Mouse (Mus musculus) megakaryocyte, embryonic 14.5 days (primary cell): ENCODE data around the gene Igsf3. TPM values are rescaled to one million over a fixed set of nuclear protein-coding genes. Genes with fewer than 3 reads are reported as not detected.

Source experiments
- H3K27me3 ChIP-seq: replicated peaks from 2 replicates; pipeline ENCODE3; 2012; ENCODE audit warnings: inconsistent platforms
- H3K36me3 ChIP-seq: replicated peaks from 2 replicates; pipeline ENCODE3; 2012; ENCODE audit warnings: low read length, inconsistent platforms, mixed read lengths
- H3K4me1 ChIP-seq: 2 replicates; pipeline ENCODE4 v1.6.1; 2012; ENCODE audit warnings: inconsistent platforms
- H3K4me3 ChIP-seq: replicated peaks from 2 replicates; pipeline ENCODE3; 2012; ENCODE audit warnings: moderate library complexity, mild to moderate bottlenecking, inconsistent platforms
- H3K9me3 ChIP-seq: 2 replicates; pipeline ENCODE4 v1.6.1; 2012; ENCODE audit warnings: inconsistent platforms
- FLI1 ChIP-seq: IDR thresholded peaks from 2 replicates; pipeline ENCODE4 v1.6.1; 2012; ENCODE audit warnings: low read length, inconsistent platforms, mixed read lengths
- GATA1 ChIP-seq: IDR thresholded peaks from 3 replicates; pipeline ENCODE4 v1.6.1; 2012; ENCODE audit warnings: mixed read lengths, low read length, inconsistent platforms, borderline replicate concordance
- polyA plus RNA-seq: library from polyadenylated mRNA; stranded (reverse); fragments of >175 nt; gene quantifications from 2 replicates; pipeline ENCODE4 v1.2.3, GENCODE M21; 2012; ENCODE audit warnings: low replicate concordance; ENCODE audit not compliant: insufficient read depth

Igsf3 gene
- polyA plus RNA-seq, 1 experiment = not detected

DNA sequence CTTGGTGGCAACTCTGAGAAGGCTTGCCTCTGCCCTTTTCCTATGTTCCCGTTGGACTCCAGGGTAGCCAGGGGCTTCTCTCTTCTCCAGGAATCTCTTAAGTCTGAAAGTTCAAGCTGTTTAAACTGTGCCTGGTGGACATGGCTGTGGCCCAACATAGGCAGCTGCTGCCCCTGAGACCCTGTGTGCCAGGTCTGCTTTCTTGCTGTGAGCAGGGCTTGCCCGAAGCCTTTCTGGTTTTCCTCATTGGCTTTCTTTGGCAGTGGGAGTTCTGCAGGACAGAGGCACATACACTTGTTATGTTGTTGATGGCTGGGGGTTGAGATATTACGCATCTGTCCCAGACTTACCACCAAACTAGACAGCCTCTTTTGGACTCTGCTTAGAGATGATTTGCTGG is 12.7 kb downstream of the Igsf3 start:
- no peak for TF ChIP-seq FLI1
- no peak for TF ChIP-seq GATA1
- no peak overlapping the region for H3K4me3 ChIP-seq
- H3K36me3 ChIP-seq = no peaks in the 10 kb centered on the region
- H3K9me3 ChIP-seq = no peaks in the 10 kb centered on the region
- peaks cover 35% of the 10 kb centered on the region for H3K27me3 ChIP-seq
- H3K4me1 ChIP-seq = no peaks in the 10 kb centered on the region

- Histone ChIP-seq H3K9me3 (no peaks in the 10 kb centered on the region), H3K4me1 (no peaks in the 10 kb centered on the region), H3K4me3 (no peak overlapping the region), H3K27me3 (peaks cover 37% of the 10 kb centered on the region), H3K36me3 (no peaks in the 10 kb centered on the region)
- no peak for TF ChIP-seq GATA1
- no peak for TF ChIP-seq FLI1
These were observed 13.6 kb downstream of the Igsf3 start for GRCm38 (mm10) chr3:101390472-101390871.

GRCm38 (mm10) chr3:101391991-101392390 is 15.1 kb downstream of the Igsf3 start:
- H3K9me3 ChIP-seq = no peaks in the 10 kb centered on the region
- no peaks in the 10 kb centered on the region for H3K4me1 ChIP-seq
- H3K36me3 ChIP-seq = no peaks in the 10 kb centered on the region
- TF ChIP-seq GATA1 = no peak
- H3K27me3 ChIP-seq = peaks cover 44% of the 10 kb centered on the region
- H3K4me3 ChIP-seq = no peak overlapping the region

GRCm38 (mm10) chr3:101393103-101393644 is 16.3 kb downstream of the Igsf3 start:
- Histone ChIP-seq H3K4me1 (no peaks in the 10 kb centered on the region; the same call in 1 of the 2 replicates), H3K27me3 (peaks cover 55% of the 10 kb centered on the region), H3K9me3 (no peaks in the 10 kb centered on the region), H3K4me3 (no peak overlapping the region), H3K36me3 (no peaks in the 10 kb centered on the region)
- no peak for TF ChIP-seq FLI1

- Histone ChIP-seq H3K4me1 (no peaks in the 10 kb centered on the region; the same call in 1 of the 2 replicates), H3K4me3 (no peak overlapping the region), H3K9me3 (no peaks in the 10 kb centered on the region), H3K36me3 (no peaks in the 10 kb centered on the region), H3K27me3 (peaks cover 57% of the 10 kb centered on the region)
- TF ChIP-seq GATA1 = no peak
- TF ChIP-seq FLI1 = no peak
These were observed 17.0 kb downstream of the Igsf3 start for GRCm38 (mm10) chr3:101393659-101394539.

DNA sequence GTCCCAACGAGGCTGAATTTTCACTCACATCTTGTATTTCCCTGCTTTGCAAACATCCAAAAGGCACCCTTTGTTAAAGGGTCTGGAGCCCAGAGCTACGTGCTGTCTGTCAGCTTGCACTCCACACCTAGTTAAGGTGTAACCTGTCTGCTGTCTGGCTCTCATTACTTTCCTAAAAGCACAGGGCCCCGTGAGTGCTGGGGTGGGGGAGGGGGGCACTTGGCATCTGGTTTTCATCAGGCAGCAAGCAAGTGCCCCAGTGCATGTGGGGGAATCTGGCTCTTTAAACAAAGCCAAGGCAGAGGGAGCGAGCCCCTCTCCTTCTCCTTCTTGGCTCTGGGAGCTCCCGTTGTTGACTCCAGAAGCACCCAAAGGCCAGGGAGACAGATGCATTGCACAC is 18.5 kb downstream of the Igsf3 start:
- no peak for TF ChIP-seq FLI1
- no peak for TF ChIP-seq GATA1
- no peaks in the 10 kb centered on the region for H3K9me3 ChIP-seq
- H3K36me3 ChIP-seq = no peaks in the 10 kb centered on the region
- H3K4me3 ChIP-seq = no peak overlapping the region
- no peaks in the 10 kb centered on the region; the same call in 1 of the 2 replicates for H3K4me1 ChIP-seq
- peaks cover 52% of the 10 kb centered on the region for H3K27me3 ChIP-seq

- Histone ChIP-seq H3K36me3 (no peaks in the 10 kb centered on the region), H3K4me1 (no peaks in the 10 kb centered on the region; the same call in 1 of the 2 replicates), H3K9me3 (no peaks in the 10 kb centered on the region), H3K4me3 (no peak overlapping the region), H3K27me3 (peaks cover 47% of the 10 kb centered on the region)
- TF ChIP-seq GATA1 = no peak
- no peak for TF ChIP-seq FLI1
These were observed 19.2 kb downstream of the Igsf3 start for GRCm38 (mm10) chr3:101396061-101396460.

- no peaks in the 10 kb centered on the region for H3K36me3 ChIP-seq
- TF ChIP-seq GATA1 = no peak
- TF ChIP-seq FLI1 = no peak
- H3K4me3 ChIP-seq = no peak overlapping the region
- no peaks in the 10 kb centered on the region for H3K9me3 ChIP-seq
- H3K4me1 ChIP-seq = no peaks in the 10 kb centered on the region; the same call in 1 of the 2 replicates
- H3K27me3 ChIP-seq = peaks cover 45% of the 10 kb centered on the region
These were observed 19.9 kb downstream of the Igsf3 start for GRCm38 (mm10) chr3:101396726-101397263.

GRCm38 (mm10) chr3:101397422-101397821 is 20.5 kb downstream of the Igsf3 start:
- TF ChIP-seq GATA1 = no peak
- no peak for TF ChIP-seq FLI1
- Histone ChIP-seq H3K36me3 (no peaks in the 10 kb centered on the region), H3K4me1 (no peaks in the 10 kb centered on the region; the same call in 1 of the 2 replicates), H3K27me3 (peaks cover 47% of the 10 kb centered on the region), H3K9me3 (no peaks in the 10 kb centered on the region), H3K4me3 (no peak overlapping the region)

- peak overlapping the region; percentile 64 for H3K4me3 ChIP-seq
- H3K9me3 ChIP-seq = no peaks in the 10 kb centered on the region
- TF ChIP-seq GATA1 = no peak
- TF ChIP-seq FLI1 = no peak
- H3K36me3 ChIP-seq = no peaks in the 10 kb centered on the region
- no peaks in the 10 kb centered on the region; the same call in 1 of the 2 replicates for H3K4me1 ChIP-seq
- H3K27me3 ChIP-seq = peaks cover 47% of the 10 kb centered on the region
These were observed 21.3 kb downstream of the Igsf3 start for GRCm38 (mm10) chr3:101398071-101398786.
